Mouse (Mus musculus): ENCODE measurements at regions not wholly inside any gene's neighbourhood (a gene's known extent, or its start where the extent isn't known, plus 50 kb on each side); places are given as distances from the start of the nearest gene placed in this dataset.

- no peak for DNase-seq (ENCODE audit: low read depth, low spot score)
Observed at GRCm38 (mm10) chr5:106320039-106320438, 137.9 kb downstream of the Barhl2 start.

GRCm38 (mm10) chr5:106318246-106318645 lies 139.7 kb downstream of the Barhl2 start:
- no peak for DNase-seq (ENCODE audit: low read depth, low spot score)

GRCm38 (mm10) chr5:106313874-106314273 lies 144.1 kb downstream of the Barhl2 start:
- no peak for DNase-seq (ENCODE audit: low read depth, low spot score)

GRCm38 (mm10) chr5:106301372-106301771 lies 156.6 kb downstream of the Barhl2 start:
- DNase-seq (ENCODE audit: low read depth, low spot score) = no peak

GRCm38 (mm10) chr5:106296721-106297120 lies 161.2 kb downstream of the Barhl2 start:
- DNase-seq (ENCODE audit: low read depth, low spot score) = no peak

GRCm38 (mm10) chr5:106295993-106296392 lies 162.0 kb downstream of the Barhl2 start:
- DNase-seq (ENCODE audit: low read depth, low spot score) = no peak

- no peak for DNase-seq (ENCODE audit: low read depth, low spot score)
Observed at GRCm38 (mm10) chr5:106295538-106295937, 162.4 kb downstream of the Barhl2 start.

GRCm38 (mm10) chr5:106292387-106293229 lies 165.4 kb downstream of the Barhl2 start:
- no peak for DNase-seq (ENCODE audit: low read depth, low spot score)

- DNase-seq (ENCODE audit: low read depth, low spot score) = no peak
Observed at GRCm38 (mm10) chr5:106285152-106285551, 172.8 kb downstream of the Barhl2 start.

GRCm38 (mm10) chr5:106284731-106285130 lies 173.2 kb downstream of the Barhl2 start:
- no peak for DNase-seq (ENCODE audit: low read depth, low spot score)

GRCm38 (mm10) chr5:106282646-106283045 lies 175.3 kb downstream of the Barhl2 start:
- DNase-seq (ENCODE audit: low read depth, low spot score) = no peak

- no peak for DNase-seq (ENCODE audit: low read depth, low spot score)
Observed at GRCm38 (mm10) chr5:106277786-106278185, 180.2 kb downstream of the Barhl2 start.

GRCm38 (mm10) chr5:106277231-106277630 lies 180.7 kb downstream of the Barhl2 start:
- DNase-seq (ENCODE audit: low read depth, low spot score) = no peak

GRCm38 (mm10) chr5:106276186-106276585 lies 181.8 kb downstream of the Barhl2 start:
- DNase-seq (ENCODE audit: low read depth, low spot score) = no peak

- DNase-seq (ENCODE audit: low read depth, low spot score) = no peak
Observed at GRCm38 (mm10) chr5:106274617-106275016, 183.3 kb downstream of the Barhl2 start.

GRCm38 (mm10) chr5:106264536-106264935 lies 193.4 kb downstream of the Barhl2 start:
- DNase-seq (ENCODE audit: low read depth, low spot score) = no peak

- no peak for DNase-seq (ENCODE audit: low read depth, low spot score)
Observed at GRCm38 (mm10) chr5:106257179-106257578, 200.8 kb downstream of the Barhl2 start.

GRCm38 (mm10) chr5:106229154-106229553 lies 228.8 kb downstream of the Barhl2 start:
- no peak for DNase-seq (ENCODE audit: low read depth, low spot score)

GRCm38 (mm10) chr5:106224141-106224540 lies 233.8 kb downstream of the Barhl2 start:
- DNase-seq (ENCODE audit: low read depth, low spot score) = no peak

- no peak for DNase-seq (ENCODE audit: low read depth, low spot score)
Observed at GRCm38 (mm10) chr5:106209543-106209942, 248.4 kb downstream of the Barhl2 start.

GRCm38 (mm10) chr5:106207706-106208105 lies 250.3 kb downstream of the Barhl2 start:
- no peak for DNase-seq (ENCODE audit: low read depth, low spot score)

- no peak for DNase-seq (ENCODE audit: low read depth, low spot score)
Observed at GRCm38 (mm10) chr5:106205724-106206123, 252.2 kb downstream of the Barhl2 start.

GRCm38 (mm10) chr5:106200631-106201030 lies 257.3 kb downstream of the Barhl2 start:
- DNase-seq (ENCODE audit: low read depth, low spot score) = no peak
